Mouse (Mus musculus) cerebellum, adult 8-10 months (tissue): ENCODE measurements around the gene Baz1a.
"Not testable (repeated sequence)": the region's sequence is repeated elsewhere in the genome, so short reads cannot be mapped to it uniquely, and the experiment has no call there.

Source experiments
- DNase-seq: peaks from one replicate; pipeline ENCODE4 v3.0.0; 2022

Gene Baz1a

GRCm38 (mm10) chr12:54965532-54966160 lies 48.5 kb downstream of the Baz1a start:
- DNase-seq: no peak

- DNase-seq: no peak
These were observed 54.6 kb downstream of the Baz1a start for GRCm38 (mm10) chr12:54959569-54959968.

GRCm38 (mm10) chr12:54956974-54957373 lies 57.2 kb downstream of the Baz1a start:
- DNase-seq: no peak

- no peak for DNase-seq
These were observed 57.7 kb downstream of the Baz1a start for GRCm38 (mm10) chr12:54956457-54956856.

GRCm38 (mm10) chr12:54946116-54946515 lies 68.0 kb downstream of the Baz1a start:
- DNase-seq: no peak

- DNase-seq: not testable (repeated sequence)
These were observed 71.5 kb downstream of the Baz1a start for GRCm38 (mm10) chr12:54942586-54943157.

GRCm38 (mm10) chr12:54937581-54938343 lies 76.4 kb downstream of the Baz1a start:
- not testable (repeated sequence) for DNase-seq

- no peak for DNase-seq
These were observed 103.8 kb downstream of the Baz1a start for GRCm38 (mm10) chr12:54910387-54910786.

- not testable (repeated sequence) for DNase-seq
These were observed 121.6 kb downstream of the Baz1a start for GRCm38 (mm10) chr12:54892559-54892958.

GRCm38 (mm10) chr12:54890426-54890825 lies 123.7 kb downstream of the Baz1a start:
- no peak for DNase-seq

GRCm38 (mm10) chr12:54887580-54888127 lies 126.5 kb downstream of the Baz1a start:
- DNase-seq: no peak

GRCm38 (mm10) chr12:54879630-54880029 lies 134.5 kb downstream of the Baz1a start:
- peak; percentile 67 for DNase-seq

- no peak for DNase-seq
These were observed 134.9 kb downstream of the Baz1a start for GRCm38 (mm10) chr12:54879211-54879610.

- DNase-seq: no peak
These were observed 136.3 kb downstream of the Baz1a start for GRCm38 (mm10) chr12:54877875-54878274.

- no peak for DNase-seq
These were observed 137.3 kb downstream of the Baz1a start for GRCm38 (mm10) chr12:54876879-54877278.

GRCm38 (mm10) chr12:54874711-54875110 lies 139.4 kb downstream of the Baz1a start:
- no peak for DNase-seq

- DNase-seq: peak; percentile 85
These were observed 151.3 kb downstream of the Baz1a start, which contains the start of gene Cfl2 for GRCm38 (mm10) chr12:54862606-54863535. Gene Cfl2 (minus strand): TSS chr12:54862877.

GRCm38 (mm10) chr12:54861991-54862605 lies 152.1 kb downstream of the Baz1a start:
- DNase-seq: no peak

- peak; percentile 54 for DNase-seq
These were observed 154.6 kb downstream of the Baz1a start for GRCm38 (mm10) chr12:54859531-54859930.

- no peak for DNase-seq
These were observed 163.6 kb downstream of the Baz1a start for GRCm38 (mm10) chr12:54850551-54850950.

GRCm38 (mm10) chr12:54844415-54844814 lies 169.7 kb downstream of the Baz1a start:
- no peak for DNase-seq
